Mouse (Mus musculus): ENCODE results near the gene Pigl.

The Pigl gene

GRCm38 (mm10) chr11:62511444-62512202 lies 53.4 kb downstream of the Pigl start:
- intact Hi-C loops (cut with DNase I), result no loop called here

DNA sequence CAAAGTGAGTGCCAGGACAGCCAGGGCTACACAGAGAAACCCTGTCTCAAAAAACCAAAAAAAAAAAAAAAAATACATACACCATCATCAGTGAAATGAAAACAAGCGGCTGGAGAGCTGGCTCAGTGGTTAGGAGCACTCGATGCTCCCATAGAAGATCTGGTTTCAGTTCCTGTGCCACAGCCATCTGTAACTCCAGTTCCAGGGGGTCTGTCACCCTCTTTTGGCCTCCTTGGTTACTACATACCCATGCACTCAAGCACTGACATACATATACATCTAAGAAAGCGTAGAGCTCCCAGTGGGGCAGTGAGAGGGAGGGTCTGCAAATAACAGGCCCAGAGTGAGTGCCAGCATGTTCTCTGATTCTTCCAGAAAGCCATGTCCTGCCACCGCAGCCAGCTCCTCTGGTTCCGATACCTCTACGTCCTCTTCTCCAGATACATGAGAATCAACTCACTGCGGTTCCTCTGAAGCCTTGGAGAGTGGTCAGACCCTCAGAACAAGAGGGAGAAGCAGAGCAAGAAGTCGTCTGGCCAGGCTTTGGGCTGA lies 54.3 kb downstream of the Pigl start:
- intact Hi-C loops (cut with DNase I), result no loop called here

- intact Hi-C loops (cut with DNase I), result no loop called here
Measured at GRCm38 (mm10) chr11:62513311-62513710, 55.1 kb downstream of the Pigl start.

GRCm38 (mm10) chr11:62518991-62519390 lies 60.7 kb downstream of the Pigl start:
- intact Hi-C loops (cut with DNase I), result no loop called here

- intact Hi-C loops (cut with DNase I), result no loop called here
Measured at GRCm38 (mm10) chr11:62522283-62522682, 64.0 kb downstream of the Pigl start.

DNA sequence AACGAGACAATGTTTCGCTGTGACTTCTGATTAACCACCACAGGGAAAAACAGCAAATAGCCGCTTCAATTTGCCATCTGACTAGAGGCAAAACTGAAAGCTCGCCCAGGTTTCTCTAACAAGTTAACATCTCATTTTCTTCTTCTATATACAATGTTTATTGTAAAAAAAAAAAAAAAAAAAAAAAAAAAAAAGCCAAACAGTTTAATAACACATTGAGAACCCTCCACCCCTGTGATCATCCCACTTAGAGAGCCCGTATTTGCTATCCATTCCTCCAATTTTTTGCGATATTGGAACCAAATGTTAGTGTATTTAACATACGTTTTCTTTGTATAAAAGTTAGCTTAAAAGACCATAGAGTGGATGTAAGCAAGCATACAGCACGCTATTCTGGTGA lies 78.8 kb downstream of the Pigl start:
- intact Hi-C loops (cut with DNase I), result no loop called here

GRCm38 (mm10) chr11:62537590-62537989 lies 79.3 kb downstream of the Pigl start:
- intact Hi-C loops (cut with DNase I), result no loop called here

DNA sequence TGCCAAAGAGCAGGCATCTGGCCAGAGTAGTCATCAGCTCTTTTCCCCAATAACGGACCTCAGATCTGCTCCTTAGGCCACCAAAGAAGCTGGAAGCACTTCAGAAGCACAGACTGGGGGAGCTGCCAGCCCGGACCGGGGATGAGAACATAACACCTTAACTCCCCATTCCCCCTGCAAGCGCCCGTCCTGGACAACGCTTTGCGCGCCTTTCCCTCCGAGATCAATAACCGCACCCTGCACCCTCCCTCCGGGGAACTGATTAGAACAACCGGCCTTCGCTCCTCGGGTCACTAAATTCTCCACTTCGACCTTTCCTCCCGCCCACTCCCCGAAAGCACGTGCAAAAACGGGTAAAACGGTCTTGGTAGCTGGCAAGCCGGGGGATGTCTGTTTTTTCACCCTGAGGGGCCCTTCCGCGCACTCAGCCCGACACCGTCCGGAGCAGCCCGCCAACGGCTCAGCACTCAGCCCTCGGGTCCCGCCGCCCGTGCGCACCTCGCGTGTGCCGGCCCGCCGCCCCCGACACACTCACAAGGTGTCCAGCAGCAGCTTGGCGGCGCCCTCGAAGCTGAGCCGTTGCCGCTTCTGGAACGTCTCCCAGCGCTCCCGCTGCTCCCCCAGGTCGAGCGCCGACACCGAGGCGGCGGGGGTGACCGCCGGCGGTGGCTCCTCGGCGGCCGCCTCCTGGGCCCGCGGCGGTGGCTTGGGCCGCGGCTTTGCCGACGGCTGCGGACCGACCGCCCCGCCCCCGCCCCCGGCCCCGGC lies 80.2 kb downstream of the Pigl start:
- intact Hi-C loops (cut with DNase I), result no loop called here

- intact Hi-C loops (cut with DNase I), result no loop called here
Measured at GRCm38 (mm10) chr11:62539089-62539890, 81.0 kb downstream of the Pigl start, which contains the start of gene Cenpv. Cenpv (minus strand) TSS chr11:62539261.

GRCm38 (mm10) chr11:62540167-62540566 lies 81.9 kb downstream of the Pigl start:
- intact Hi-C loops (cut with DNase I), result no loop called here

GRCm38 (mm10) chr11:62540969-62541368 lies 82.7 kb downstream of the Pigl start:
- intact Hi-C loops (cut with DNase I), result no loop called here

- intact Hi-C loops (cut with DNase I), result no loop called here
Measured at GRCm38 (mm10) chr11:62541581-62541980, 83.3 kb downstream of the Pigl start.

GRCm38 (mm10) chr11:62543991-62544390 lies 85.7 kb downstream of the Pigl start:
- intact Hi-C loops (cut with DNase I), result no loop called here

GRCm38 (mm10) chr11:62549782-62550181 lies 91.5 kb downstream of the Pigl start:
- intact Hi-C loops (cut with DNase I), result loop anchor here (5.0 kb wide), 1 partner anchor 53 kb away; no protein-coding TSS in a partner anchor

- intact Hi-C loops (cut with DNase I), result loop anchor here (5.0 kb wide), 1 partner anchor 52 kb away; no protein-coding TSS in a partner anchor
Measured at GRCm38 (mm10) chr11:62550227-62550685, 92.0 kb downstream of the Pigl start.

GRCm38 (mm10) chr11:62550727-62551225 lies 92.5 kb downstream of the Pigl start, which contains the start of gene Ubb:
Ubb (plus strand) TSS chr11:62551171.
- intact Hi-C loops (cut with DNase I), result loop anchor here (5.0 kb wide), 1 partner anchor 52 kb away; no protein-coding TSS in a partner anchor

DNA sequence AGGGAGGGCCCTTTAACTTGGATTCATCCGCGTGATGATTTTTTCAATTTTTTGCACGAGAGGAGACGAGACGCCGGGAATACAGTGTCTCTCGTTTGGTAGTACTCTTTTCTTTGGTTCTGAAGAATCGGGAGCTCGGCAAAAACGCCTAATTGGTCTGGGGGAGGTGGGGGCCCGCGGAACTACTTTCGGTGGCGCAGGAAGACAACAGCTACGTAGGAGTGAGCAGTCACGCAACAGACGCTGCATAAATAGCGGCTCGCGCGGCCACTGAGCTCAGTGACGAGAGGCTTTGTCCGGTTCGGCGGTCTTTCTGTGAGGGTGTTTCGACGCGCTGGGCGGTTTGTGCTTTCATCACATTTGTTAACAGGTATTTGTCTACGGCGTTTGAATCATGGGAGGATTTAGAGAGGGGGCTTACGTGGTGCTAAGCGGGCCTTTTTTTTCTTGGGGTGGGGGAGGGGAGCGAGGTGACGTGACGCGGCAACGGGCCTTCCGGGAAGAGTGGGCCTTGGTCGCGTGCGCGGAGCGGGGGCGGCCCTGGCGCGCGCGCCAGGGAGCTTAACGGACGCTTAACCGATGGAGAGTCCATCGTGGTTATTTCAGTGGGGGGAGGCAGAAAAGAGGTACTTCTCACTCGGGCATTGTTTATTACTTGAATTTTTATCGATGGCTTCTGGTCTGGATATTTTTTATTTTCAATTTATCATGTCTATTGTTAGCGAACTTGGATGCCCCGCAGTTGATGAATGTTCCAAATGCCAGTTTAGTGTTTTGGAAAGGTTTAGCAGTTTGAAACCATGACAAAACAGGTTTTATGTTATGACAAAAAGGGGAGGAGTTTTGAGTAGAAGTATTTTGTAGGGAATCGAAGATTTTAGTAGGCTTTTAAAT lies 93.2 kb downstream of the Pigl start:
- intact Hi-C loops (cut with DNase I), result loop anchor here (5.0 kb wide), 1 partner anchor 51 kb away; no protein-coding TSS in a partner anchor

DNA sequence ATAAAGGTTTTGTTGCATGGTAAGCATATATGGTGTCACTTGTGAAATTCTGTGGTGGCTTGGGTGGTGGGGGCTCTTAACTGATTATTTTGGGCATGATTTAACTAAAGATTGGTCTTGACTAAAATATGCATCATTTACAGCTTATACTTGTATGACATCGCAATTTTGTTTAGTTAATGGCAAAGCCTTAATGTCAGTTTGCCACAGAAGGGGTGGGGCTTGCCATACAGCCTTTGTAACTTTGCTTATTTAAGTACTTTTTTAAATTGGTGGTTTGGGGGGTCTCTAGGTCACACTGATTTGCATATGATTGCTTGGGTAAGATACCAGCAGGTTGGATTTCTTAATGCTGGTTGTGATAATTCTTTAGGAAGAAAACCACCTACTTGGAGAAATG lies 94.9 kb downstream of the Pigl start:
- intact Hi-C loops (cut with DNase I), result loop anchor here (5.0 kb wide), 1 partner anchor 49 kb away; no protein-coding TSS in a partner anchor

- intact Hi-C loops (cut with DNase I), result loop anchor here (5.0 kb wide), 1 partner anchor 49 kb away; no protein-coding TSS in a partner anchor
Measured at GRCm38 (mm10) chr11:62553633-62554032, 95.4 kb downstream of the Pigl start.
